Mouse (Mus musculus) midbrain, embryonic 13.5 days (tissue): ENCODE results near the gene Prl8a1. TPM values are rescaled to one million over a fixed set of nuclear protein-coding genes. Genes with fewer than 3 reads are reported as not detected.

Experiments
- ATAC-seq: fragments of 200-750 bp; cut with Nextera tagmentation; 2 replicates; pipeline ENCODE4 v1.8.0; 2017; ENCODE audit warnings: mild to moderate bottlenecking, moderate TSS enrichment, moderate library complexity
- H3K27ac ChIP-seq: fragments of 300-500 bp; sonication (generic); 2 replicates; pipeline ENCODE4 v1.5.1; 2015; ENCODE audit warnings: inconsistent platforms, mild to moderate bottlenecking, moderate library complexity
- H3K27me3 ChIP-seq: fragments of 300-500 bp; sonication (generic); 2 replicates; pipeline ENCODE4 v1.6.1; 2015; ENCODE audit warnings: mild to moderate bottlenecking, inconsistent platforms
- H3K36me3 ChIP-seq: fragments of 300-500 bp; sonication (generic); 2 replicates; pipeline ENCODE4 v1.6.1; 2015; ENCODE audit warnings: mild to moderate bottlenecking, inconsistent platforms
- H3K4me1 ChIP-seq: fragments of 300-500 bp; sonication (generic); replicated peaks from 2 replicates; pipeline ENCODE4 v1.6.1; 2015; ENCODE audit warnings: inconsistent platforms
- H3K4me2 ChIP-seq: fragments of 300-500 bp; sonication (generic); replicated peaks from 2 replicates; pipeline ENCODE4 v1.6.1; 2015; ENCODE audit warnings: moderate library complexity, mild to moderate bottlenecking, inconsistent platforms
- H3K4me3 ChIP-seq: fragments of 300-500 bp; sonication (generic); replicated peaks from 2 replicates; pipeline ENCODE4 v1.5.1; 2015; ENCODE audit warnings: mild to moderate bottlenecking, inconsistent platforms
- H3K9ac ChIP-seq: fragments of 300-500 bp; sonication (generic); replicated peaks from 2 replicates; pipeline ENCODE4 v1.6.1; 2015; ENCODE audit warnings: mild to moderate bottlenecking, inconsistent platforms
- H3K9me3 ChIP-seq: fragments of 300-500 bp; sonication (generic); 2 replicates; pipeline ENCODE4 v1.6.1; 2016; ENCODE audit warnings: mild to moderate bottlenecking, inconsistent platforms
- WGBS: fragments of 180-500 bp; shearing (Covaris S2); methylation state at CpG from one replicate; pipeline ENCODE4 v1.1.7; 2015; 5-methylcytosine and 5-hydroxymethylcytosine counted together
- polyA plus RNA-seq: library from polyadenylated mRNA; unstranded; fragments of >200 nt; fragmentation: Nextera tagmentation; extraction: Ambion mirVana; gene quantifications from 2 replicates; pipeline ENCODE4 v1.2.1, GENCODE M21; 2015

The Prl8a1 gene
- polyA plus RNA-seq: not detected in 2 replicates

GRCm38 (mm10) chr13:27582071-27582470 is at the start of gene Prl8a1:
TSS of gene Prl8a1 (minus strand) at chr13:27582171.
- ATAC-seq: no peak
- 84% methylated on average over 2 of the region's 2 CpGs for WGBS
- Histone ChIP-seq H3K27me3 (no peaks in the 10 kb centered on the region), H3K27ac (no peak within 1 kb of the TSS), H3K4me2 (no peak within 1 kb of the TSS), H3K4me1 (no peaks in the 10 kb centered on the region), H3K4me3 (no peak within 1 kb of the TSS), H3K9me3 (no peaks in the 10 kb centered on the region), H3K36me3 (no peaks in the 10 kb centered on the region), H3K9ac (no peak within 1 kb of the TSS)

DNA sequence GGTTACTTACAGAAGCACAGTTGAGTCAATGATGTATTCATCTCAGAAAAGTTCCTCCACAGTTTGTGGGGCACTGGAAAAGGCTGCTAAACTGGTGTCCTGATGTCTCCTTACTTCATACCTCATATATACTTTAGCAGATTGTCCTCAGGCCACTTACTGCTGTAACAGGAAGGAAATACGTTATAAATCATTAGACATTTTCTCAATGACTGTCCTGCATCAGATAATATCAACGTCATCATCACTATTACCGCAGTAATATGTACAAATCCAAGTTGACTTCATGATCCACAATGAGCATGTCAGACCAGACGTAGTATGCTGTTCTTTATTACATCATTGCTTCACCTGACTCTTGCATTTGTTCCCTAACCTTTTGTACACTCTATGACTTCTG is 28.5 kb upstream of the Prl8a1 start, which contains the start of gene Prl7b1:
Gene Prl7b1, minus strand, starts transcription at position 101 of the 400 bp plus-strand sequence.
- H3K4me2 ChIP-seq: no peak within 1 kb of the TSS
- no peaks in the 10 kb centered on the region for H3K9me3 ChIP-seq
- no peaks in the 10 kb centered on the region for H3K4me1 ChIP-seq
- H3K4me3 ChIP-seq: no peak within 1 kb of the TSS
- no peaks in the 10 kb centered on the region for H3K27me3 ChIP-seq
- WGBS: 81% methylated on average over 4 of the region's 4 CpGs
- H3K27ac ChIP-seq: no peak within 1 kb of the TSS
- no peaks in the 10 kb centered on the region for H3K36me3 ChIP-seq
- no peak within 1 kb of the TSS for H3K9ac ChIP-seq
- no peak for ATAC-seq

DNA sequence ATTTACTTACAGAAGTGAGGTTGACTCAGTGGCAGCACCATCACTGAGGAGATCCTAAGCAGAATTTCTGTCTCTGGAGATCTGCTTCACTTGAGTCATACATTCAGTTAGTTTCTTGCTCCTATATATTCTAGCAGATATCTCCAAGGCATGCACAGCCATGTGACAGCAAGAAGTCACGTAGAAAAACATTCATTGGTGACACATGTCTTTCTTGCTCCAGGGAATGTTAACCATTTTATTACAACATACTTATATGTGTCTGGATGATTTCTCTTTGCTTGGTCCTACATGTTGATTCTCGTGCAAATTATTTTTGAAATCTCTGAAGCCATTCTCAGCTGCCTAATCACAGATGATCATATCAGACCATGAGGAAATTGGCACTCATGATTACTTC is 17.5 kb downstream of the Prl8a1 start, which contains the start of gene Prl8a9:
Gene Prl8a9, minus strand, starts transcription at position 101 of the 400 bp plus-strand sequence.
- WGBS: 94% methylated on average over 2 of the region's 2 CpGs
- H3K27ac ChIP-seq: no peak within 1 kb of the TSS
- no peaks in the 10 kb centered on the region for H3K9me3 ChIP-seq
- no peak for ATAC-seq
- H3K36me3 ChIP-seq: no peaks in the 10 kb centered on the region
- no peaks in the 10 kb centered on the region for H3K4me1 ChIP-seq
- no peak within 1 kb of the TSS for H3K4me3 ChIP-seq
- no peak within 1 kb of the TSS for H3K9ac ChIP-seq
- H3K4me2 ChIP-seq: no peak within 1 kb of the TSS
- no peaks in the 10 kb centered on the region for H3K27me3 ChIP-seq

- Histone ChIP-seq H3K36me3 (no peaks in the 10 kb centered on the region), H3K4me3 (no peak overlapping the region), H3K9ac (no peak overlapping the region), H3K9me3 (no peaks in the 10 kb centered on the region), H3K27ac (no peak overlapping the region), H3K27me3 (no peaks in the 10 kb centered on the region), H3K4me2 (no peak overlapping the region), H3K4me1 (no peaks in the 10 kb centered on the region)
- no peak for ATAC-seq
Observed at GRCm38 (mm10) chr13:27553336-27553735, 28.6 kb downstream of the Prl8a1 start.

Other genes starting within 250 kb of the Prl8a1 start
- not detected in 2 replicates for gene Prl8a2, start 236.5 kb downstream of the Prl8a1 start, polyA plus RNA-seq
- not detected in 2 replicates for gene Prl2b1, start 191.3 kb downstream of the Prl8a1 start, polyA plus RNA-seq
- not detected in 2 replicates for gene Prl8a6, start 143.5 kb downstream of the Prl8a1 start, polyA plus RNA-seq
- not detected in 2 replicates for gene Prl8a8, start 69.0 kb downstream of the Prl8a1 start, polyA plus RNA-seq
- not detected in 2 replicates for gene Prl8a9, start 17.6 kb downstream of the Prl8a1 start, polyA plus RNA-seq
- not detected in 2 replicates for gene Prl7b1, start 28.4 kb upstream of the Prl8a1 start, polyA plus RNA-seq
- not detected in 2 replicates for gene Prl7a1, start 60.3 kb upstream of the Prl8a1 start, polyA plus RNA-seq
- not detected in 2 replicates for gene Prl7a2, start 85.9 kb upstream of the Prl8a1 start, polyA plus RNA-seq
- gene Prl7d1, start 134.6 kb upstream of the Prl8a1 start, polyA plus RNA-seq: not detected in 2 replicates
- not detected in 2 replicates for gene Prl7c1, start 198.6 kb upstream of the Prl8a1 start, polyA plus RNA-seq
- gene Prl2a1, start 219.5 kb upstream of the Prl8a1 start, polyA plus RNA-seq: not detected in 2 replicates